Mouse (Mus musculus) midbrain, postnatal 0 days (tissue): ENCODE measurements around the gene 2310009B15Rik. TPM values are rescaled to one million over a fixed set of nuclear protein-coding genes. Genes with fewer than 3 reads are reported as not detected.

Source experiments
- ATAC-seq: fragments of 200-750 bp; cut with Nextera tagmentation; 2 replicates; pipeline ENCODE4 v1.8.0; 2017; ENCODE audit warnings: moderate number of reproducible peaks, mild to moderate bottlenecking, moderate TSS enrichment, moderate library complexity; ENCODE audit not compliant: low FRiP score
- DNase-seq: peaks from one replicate; pipeline ENCODE4 v3.0.0-alpha.2; 2015; ENCODE audit warnings: low spot score
- H3K27ac ChIP-seq: fragments of 300-500 bp; sonication (generic); 2 replicates; pipeline ENCODE4 v1.5.1; 2014; ENCODE audit warnings: low read depth, mild to moderate bottlenecking, low read length, mixed read lengths
- H3K27me3 ChIP-seq: fragments of 300-500 bp; sonication (generic); 2 replicates; pipeline ENCODE4 v1.6.1; 2014; ENCODE audit warnings: low read length, control low read depth, mixed read lengths; ENCODE audit not compliant: insufficient read depth
- H3K36me3 ChIP-seq: fragments of 300-500 bp; sonication (generic); 2 replicates; pipeline ENCODE4 v1.6.1; 2014; ENCODE audit warnings: low read length, control low read depth, mixed read lengths; ENCODE audit not compliant: insufficient read depth
- H3K4me1 ChIP-seq: fragments of 300-500 bp; sonication (generic); 2 replicates; pipeline ENCODE4 v1.6.1; 2014; ENCODE audit warnings: mild to moderate bottlenecking, control low read depth, antibody characterized with exemption, low read length, mixed read lengths; ENCODE audit not compliant: insufficient read depth
- H3K4me2 ChIP-seq: fragments of 300-500 bp; sonication (generic); 2 replicates; pipeline ENCODE4 v1.6.1; 2014; ENCODE audit warnings: low read depth, mild to moderate bottlenecking, low read length, mixed read lengths; ENCODE audit not compliant: poor library complexity, severe bottlenecking
- H3K4me3 ChIP-seq: fragments of 300-500 bp; sonication (generic); 2 replicates; pipeline ENCODE4 v1.5.1; 2014; ENCODE audit warnings: low read depth, mild to moderate bottlenecking, low read length, moderate library complexity
- H3K9ac ChIP-seq: fragments of 300-500 bp; sonication (generic); replicated peaks from 2 replicates; pipeline ENCODE4 v1.6.1; 2014; ENCODE audit warnings: mild to moderate bottlenecking, low read length, moderate library complexity, mixed read lengths; ENCODE audit not compliant: poor library complexity, severe bottlenecking
- H3K9me3 ChIP-seq: fragments of 300-500 bp; sonication (generic); 2 replicates; pipeline ENCODE4 v1.6.1; 2016; ENCODE audit warnings: low read length, control low read depth
- CTCF ChIP-seq: IDR thresholded peaks from 2 replicates; pipeline ENCODE4 v1.5.1; 2016; ENCODE audit warnings: antibody characterized with exemption, mild to moderate bottlenecking
- WGBS: fragments of 180-500 bp; shearing (Covaris S2); extraction: QIAGEN DNeasy Blood & Tissue Kit; methylation state at CpG from one replicate; pipeline ENCODE4 v1.1.7; 2014; 5-methylcytosine and 5-hydroxymethylcytosine counted together
- polyA plus RNA-seq: library from polyadenylated mRNA; unstranded; fragments of >200 nt; fragmentation: Nextera tagmentation; extraction: Ambion mirVana; gene quantifications from 2 replicates; pipeline ENCODE4 v1.2.1, GENCODE M21; 2015
- total RNA-seq: library from RNA; depleted of rRNA; stranded (reverse); fragments of >200 nt; gene quantifications from 2 replicates; pipeline ENCODE4 v1.2.3, GENCODE M21; 2014

The 2310009B15Rik gene
- total and polyA plus RNA-seq, 2 experiments from 2014 or later, result 49.7 to 68.9 TPM

- Histone ChIP-seq H3K9ac (no peak overlapping the region), H3K27me3 (no peaks in the 10 kb centered on the region), H3K4me3 (no peak overlapping the region), H3K36me3 (no peaks in the 10 kb centered on the region), H3K27ac (no peak overlapping the region), H3K4me1 (no peaks in the 10 kb centered on the region), H3K4me2 (no peak overlapping the region), H3K9me3 (no peaks in the 10 kb centered on the region)
- WGBS, result 91% methylated on average over 3 of the region's 3 CpGs
- ATAC-seq, result no peak
- DNase-seq, result no peak
- TF ChIP-seq CTCF, result no peak
Measured at GRCm38 (mm10) chr1:138896088-138896487, 39.4 kb upstream of the 2310009B15Rik start.

- Histone ChIP-seq H3K36me3 (no peaks in the 10 kb centered on the region), H3K9ac (no peak overlapping the region), H3K4me2 (no peak overlapping the region), H3K27me3 (no peaks in the 10 kb centered on the region), H3K4me3 (no peak overlapping the region), H3K9me3 (no peaks in the 10 kb centered on the region), H3K4me1 (no peaks in the 10 kb centered on the region), H3K27ac (no peak overlapping the region)
- ATAC-seq (no peak), DNase-seq (no peak)
- 95% methylated on average over 14 of the region's 14 CpGs for WGBS
- TF ChIP-seq CTCF, result no peak
Measured at GRCm38 (mm10) chr1:138877470-138878254, 21.0 kb upstream of the 2310009B15Rik start.

GRCm38 (mm10) chr1:138876371-138877045 is 19.9 kb upstream of the 2310009B15Rik start:
- Histone ChIP-seq H3K27me3 (no peaks in the 10 kb centered on the region), H3K4me3 (no peak overlapping the region), H3K27ac (no peak overlapping the region), H3K4me1 (no peaks in the 10 kb centered on the region), H3K4me2 (no peak overlapping the region), H3K36me3 (no peaks in the 10 kb centered on the region), H3K9me3 (no peaks in the 10 kb centered on the region), H3K9ac (no peak overlapping the region)
- DNase-seq, result no peak
- TF ChIP-seq CTCF, result no peak
- WGBS, result 79% methylated on average over 16 of the region's 16 CpGs
- ATAC-seq, result no peak

- Histone ChIP-seq H3K4me3 (no peak overlapping the region), H3K36me3 (no peaks in the 10 kb centered on the region), H3K4me2 (no peak overlapping the region), H3K27ac (no peak overlapping the region), H3K4me1 (0 out of 2 replicates have a peak, but pooled peaks cover 2% of the 10 kb centered on the region), H3K9me3 (no peaks in the 10 kb centered on the region), H3K27me3 (peaks cover 6% of the 10 kb centered on the region; the same call in 1 of the 2 replicates), H3K9ac (no peak overlapping the region)
- ATAC-seq (no peak), DNase-seq (no peak)
- WGBS, result 96% methylated on average over 1 of the region's 1 CpGs
- no peak for TF ChIP-seq CTCF
Measured at GRCm38 (mm10) chr1:138850823-138851222, 5.8 kb downstream of the 2310009B15Rik start.

- Histone ChIP-seq H3K27me3 (peaks cover 13% of the 10 kb centered on the region), H3K9ac (no peak overlapping the region), H3K27ac (no peak overlapping the region), H3K4me2 (no peak overlapping the region), H3K36me3 (no peaks in the 10 kb centered on the region), H3K9me3 (no peaks in the 10 kb centered on the region), H3K4me3 (no peak overlapping the region), H3K4me1 (0 out of 2 replicates have a peak, but pooled peaks cover 2% of the 10 kb centered on the region)
- 43% methylated on average over 2 of the region's 4 CpGs for WGBS
- no peak for ATAC-seq
- TF ChIP-seq CTCF, result no peak
- DNase-seq, result no peak
Measured at GRCm38 (mm10) chr1:138850161-138850539, 6.5 kb downstream of the 2310009B15Rik start.
